Mouse (Mus musculus) liver, embryonic 15.5 days (tissue): ENCODE measurements around the gene Brms1l. TPM values are rescaled to one million over a fixed set of nuclear protein-coding genes. Genes with fewer than 3 reads are reported as not detected.
"Not testable (repeated sequence)": the region's sequence is repeated elsewhere in the genome, so short reads cannot be mapped to it uniquely, and the experiment has no call there.

ENCODE experiments used
- ATAC-seq: fragments of 200-750 bp; cut with Nextera tagmentation; 2 replicates; pipeline ENCODE4 v1.8.0; 2017; ENCODE audit warnings: moderate number of reproducible peaks, mild to moderate bottlenecking, moderate library complexity; ENCODE audit not compliant: insufficient read depth
- H3K27ac ChIP-seq: fragments of 300-500 bp; sonication (generic); replicated peaks from 2 replicates; pipeline ENCODE4 v1.5.1; 2015; ENCODE audit warnings: mild to moderate bottlenecking, inconsistent platforms
- H3K27me3 ChIP-seq: fragments of 300-500 bp; sonication (generic); 2 replicates; pipeline ENCODE4 v1.6.1; 2015; ENCODE audit warnings: mild to moderate bottlenecking, inconsistent platforms
- H3K36me3 ChIP-seq: fragments of 300-500 bp; sonication (generic); replicated peaks from 2 replicates; pipeline ENCODE4 v1.6.1; 2015; ENCODE audit warnings: moderate library complexity, mild to moderate bottlenecking, inconsistent platforms
- H3K4me1 ChIP-seq: fragments of 300-500 bp; sonication (generic); replicated peaks from 2 replicates; pipeline ENCODE4 v1.6.1; 2015; ENCODE audit warnings: inconsistent platforms
- H3K4me2 ChIP-seq: fragments of 300-500 bp; sonication (generic); 2 replicates; pipeline ENCODE4 v1.6.1; 2015; ENCODE audit warnings: moderate library complexity, mild to moderate bottlenecking, inconsistent platforms
- H3K4me3 ChIP-seq: fragments of 300-500 bp; sonication (generic); replicated peaks from 2 replicates; pipeline ENCODE4 v1.5.1; 2015; ENCODE audit warnings: mild to moderate bottlenecking, inconsistent platforms
- H3K9ac ChIP-seq: fragments of 300-500 bp; sonication (generic); 2 replicates; pipeline ENCODE4 v1.6.1; 2015; ENCODE audit warnings: moderate library complexity, mild to moderate bottlenecking, inconsistent platforms
- H3K9me3 ChIP-seq: fragments of 300-500 bp; sonication (generic); replicated peaks from 2 replicates; pipeline ENCODE4 v1.6.1; 2016; ENCODE audit warnings: inconsistent platforms
- WGBS: fragments of 180-500 bp; shearing (Covaris S2); methylation state at CpG from one replicate; pipeline ENCODE4 v1.1.7; 2015; ENCODE audit warnings: mixed read lengths; ENCODE audit not compliant: insufficient replicate concordance; 5-methylcytosine and 5-hydroxymethylcytosine counted together
- polyA plus RNA-seq: library from polyadenylated mRNA; unstranded; fragments of >200 nt; fragmentation: Nextera tagmentation; extraction: Ambion mirVana; gene quantifications from 2 replicates; pipeline ENCODE4 v1.2.1, GENCODE M21; 2015

Gene Brms1l
- polyA plus RNA-seq: 12.0 and 12.5 TPM in 2 replicates

DNA sequence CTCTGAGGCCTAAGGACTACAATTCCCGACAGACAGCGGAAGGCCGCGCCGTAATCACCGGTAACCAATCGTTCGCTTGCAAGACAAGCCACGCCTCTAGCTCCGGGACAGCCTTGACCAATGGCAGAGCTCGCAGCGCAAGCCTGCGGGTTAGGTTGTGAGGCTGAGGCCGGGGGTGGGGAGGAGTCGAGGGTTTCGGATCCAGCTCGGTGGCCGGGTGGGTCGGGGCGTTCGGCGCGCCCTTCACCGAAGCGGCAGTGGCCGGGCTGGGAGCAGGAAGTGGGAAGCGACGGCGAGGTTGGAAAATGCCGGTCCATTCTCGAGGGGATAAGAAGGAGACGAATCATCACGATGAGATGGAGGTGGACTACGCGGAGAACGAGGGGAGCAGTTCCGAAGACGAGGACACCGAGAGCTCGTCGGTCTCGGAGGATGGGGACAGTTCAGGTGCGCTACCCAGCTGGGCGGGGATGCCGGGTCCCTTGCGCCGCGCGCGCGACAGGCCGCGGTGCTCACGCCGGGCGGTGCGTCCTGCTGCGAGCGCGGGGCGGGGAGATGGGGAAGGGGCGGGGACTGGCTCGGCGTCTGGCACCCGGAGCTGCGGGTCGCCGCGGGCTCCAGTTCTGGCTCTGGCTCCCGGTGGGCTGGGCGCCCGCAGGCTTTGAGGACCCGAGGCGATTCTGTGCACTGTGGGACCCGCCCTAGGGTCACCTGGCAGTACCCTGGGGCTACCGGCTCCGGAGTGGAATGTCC, at the start of gene Brms1l:
Brms1l (plus strand) TSS at position 126 of the 753 bp plus-strand sequence.
- Histone ChIP-seq H3K27ac (peak within 1 kb of the TSS; percentile 81), H3K27me3 (no peaks in the 10 kb centered on the region), H3K4me1 (peaks cover 18% of the 10 kb centered on the region), H3K9ac (peak within 1 kb of the TSS; percentile 70), H3K9me3 (no peaks in the 10 kb centered on the region), H3K4me3 (peak within 1 kb of the TSS; percentile 70), H3K36me3 (peaks cover 1% of the 10 kb centered on the region; the same call in 1 of the 2 replicates), H3K4me2 (peak within 1 kb of the TSS; percentile 76)
- peak; percentile 99 for ATAC-seq
- WGBS: under 1% methylated on average over 77 of the region's 77 CpGs

- H3K9ac ChIP-seq, H3K4me2 ChIP-seq, H3K27ac ChIP-seq, ATAC-seq, H3K9me3 ChIP-seq, H3K4me3 ChIP-seq, H3K27me3 ChIP-seq, H3K36me3 ChIP-seq, H3K4me1 ChIP-seq: not testable (repeated sequence)
- 61% methylated on average over 4 of the region's 4 CpGs for WGBS
Measured at GRCm38 (mm10) chr12:55794485-55794884, 41.6 kb upstream of the Brms1l start.

DNA sequence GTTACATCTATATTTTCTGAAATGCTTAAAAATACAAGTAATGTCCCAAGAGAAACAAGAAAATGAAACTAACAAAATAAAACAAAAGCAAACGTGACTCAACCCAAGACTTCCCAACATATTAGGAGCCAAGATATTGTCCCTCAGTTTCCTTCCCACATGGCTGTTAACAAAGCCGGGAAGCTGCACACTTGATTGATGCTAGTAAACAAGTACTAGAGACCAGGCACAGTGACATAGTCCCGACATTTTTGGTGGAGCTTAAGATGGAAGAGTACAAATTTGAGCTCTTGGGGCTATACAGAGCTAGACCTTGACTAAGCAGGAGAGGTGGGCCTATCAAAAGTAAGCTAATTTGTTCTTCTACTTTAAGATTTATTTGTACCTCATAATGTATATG, 39.0 kb upstream of the Brms1l start:
- Histone ChIP-seq H3K36me3 (0 out of 2 replicates have a peak, but pooled peaks cover 3% of the 10 kb centered on the region), H3K27ac (no peak overlapping the region), H3K9me3 (no peaks in the 10 kb centered on the region), H3K27me3 (no peaks in the 10 kb centered on the region), H3K9ac (no peak overlapping the region), H3K4me1 (peaks cover 10% of the 10 kb centered on the region), H3K4me3 (no peak overlapping the region), H3K4me2 (no peak overlapping the region)
- WGBS: 57% methylated on average over 3 of the region's 3 CpGs
- no peak for ATAC-seq

DNA sequence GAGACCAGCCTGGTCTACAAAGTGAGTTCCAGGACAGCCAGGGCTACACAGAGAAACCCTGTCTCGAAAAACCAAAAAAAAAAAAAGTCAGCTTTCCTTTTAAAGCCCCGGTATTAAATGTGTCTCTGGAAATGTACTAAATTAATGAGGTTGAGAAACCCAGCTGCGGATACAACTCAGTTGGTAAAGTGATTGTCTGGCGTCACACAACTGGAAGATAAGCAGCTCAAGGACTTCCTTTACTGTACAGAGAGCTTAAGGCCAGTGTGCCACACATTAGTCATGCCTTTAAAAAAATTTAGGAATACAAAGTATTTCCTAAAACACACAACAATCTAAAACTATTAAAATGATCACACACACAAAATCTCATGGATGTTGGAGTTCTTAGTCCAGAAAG, 37.4 kb upstream of the Brms1l start:
- Histone ChIP-seq H3K27ac (no peak overlapping the region), H3K4me1 (peaks cover 10% of the 10 kb centered on the region), H3K4me2 (no peak overlapping the region), H3K27me3 (no peaks in the 10 kb centered on the region), H3K36me3 (0 out of 2 replicates have a peak, but pooled peaks cover 3% of the 10 kb centered on the region), H3K9me3 (no peaks in the 10 kb centered on the region), H3K4me3 (no peak overlapping the region), H3K9ac (no peak overlapping the region)
- ATAC-seq: no peak
- WGBS: 53% methylated on average over 4 of the region's 4 CpGs

DNA sequence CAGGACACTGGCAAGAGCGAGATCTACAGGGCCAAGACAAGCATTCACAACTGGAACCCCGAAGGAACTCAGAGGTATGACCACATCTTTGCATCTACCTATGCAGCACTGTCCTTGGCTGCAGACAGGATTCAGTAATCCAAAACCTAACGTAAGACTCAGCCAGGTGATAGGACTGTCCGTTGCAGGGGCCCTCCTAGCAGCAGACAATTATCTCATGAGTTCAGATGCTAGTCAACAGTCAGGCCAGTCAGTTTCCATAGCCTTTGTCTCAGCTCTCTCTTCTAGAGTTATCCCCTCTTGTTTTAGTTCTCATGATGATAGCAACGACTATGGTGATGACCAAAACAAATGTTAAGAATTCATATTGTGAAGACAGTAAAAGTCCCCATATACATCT, 36.0 kb upstream of the Brms1l start:
- no peak; the same call in 1 of the 2 replicates for ATAC-seq
- Histone ChIP-seq H3K4me2 (peak overlapping the region; percentile 8; the same call in 1 of the 2 replicates), H3K36me3 (no peaks in the 10 kb centered on the region), H3K4me3 (no peak overlapping the region), H3K27ac (no peak overlapping the region), H3K9me3 (no peaks in the 10 kb centered on the region), H3K4me1 (peaks cover 10% of the 10 kb centered on the region), H3K27me3 (no peaks in the 10 kb centered on the region), H3K9ac (no peak overlapping the region)
- WGBS: 44% methylated on average over 5 of the region's 5 CpGs

GRCm38 (mm10) chr12:55801131-55801530, 35.0 kb upstream of the Brms1l start:
- H3K36me3 ChIP-seq: no peaks in the 10 kb centered on the region
- H3K9me3 ChIP-seq: no peaks in the 10 kb centered on the region
- no peak overlapping the region for H3K27ac ChIP-seq
- no peak overlapping the region for H3K9ac ChIP-seq
- no peak overlapping the region for H3K4me3 ChIP-seq
- H3K4me2 ChIP-seq: no peak overlapping the region
- H3K27me3 ChIP-seq: no peaks in the 10 kb centered on the region
- WGBS: 62% methylated on average over 4 of the region's 4 CpGs
- H3K4me1 ChIP-seq: peaks cover 10% of the 10 kb centered on the region
- no peak for ATAC-seq

GRCm38 (mm10) chr12:55805035-55805434, 31.1 kb upstream of the Brms1l start:
- no peak for ATAC-seq
- Histone ChIP-seq H3K27ac (no peak overlapping the region), H3K36me3 (no peaks in the 10 kb centered on the region), H3K9ac (no peak overlapping the region), H3K27me3 (no peaks in the 10 kb centered on the region), H3K4me3 (no peak overlapping the region), H3K4me2 (no peak overlapping the region), H3K9me3 (no peaks in the 10 kb centered on the region), H3K4me1 (peaks cover 3% of the 10 kb centered on the region)
- WGBS: 67% methylated on average over 3 of the region's 3 CpGs

DNA sequence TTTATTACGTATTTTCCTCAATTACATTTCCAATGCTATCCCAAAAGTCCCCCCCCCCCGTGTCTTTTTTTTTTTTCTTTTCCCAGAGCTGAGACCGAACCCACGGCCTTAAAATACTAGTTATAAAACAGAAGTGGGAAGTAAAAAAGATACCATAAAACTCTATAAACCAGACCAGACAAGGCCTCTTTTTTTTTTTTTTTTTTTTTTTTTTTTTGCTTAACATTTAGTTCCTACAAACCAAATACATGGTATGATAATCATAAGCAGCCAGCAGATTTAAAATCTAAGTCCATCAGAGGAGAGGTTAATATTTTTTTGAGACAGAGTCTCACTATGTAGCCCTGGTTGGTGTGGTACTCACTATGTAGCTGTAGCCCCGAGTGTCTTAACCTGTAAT, 19.6 kb upstream of the Brms1l start:
- no peak for ATAC-seq
- H3K9ac ChIP-seq: no peak overlapping the region
- H3K27me3 ChIP-seq: no peaks in the 10 kb centered on the region
- 84% methylated on average over 5 of the region's 5 CpGs for WGBS
- no peak overlapping the region for H3K27ac ChIP-seq
- peaks cover 15% of the 10 kb centered on the region for H3K4me1 ChIP-seq
- H3K4me3 ChIP-seq: no peak overlapping the region
- H3K4me2 ChIP-seq: no peak overlapping the region
- no peaks in the 10 kb centered on the region for H3K9me3 ChIP-seq
- H3K36me3 ChIP-seq: no peaks in the 10 kb centered on the region

DNA sequence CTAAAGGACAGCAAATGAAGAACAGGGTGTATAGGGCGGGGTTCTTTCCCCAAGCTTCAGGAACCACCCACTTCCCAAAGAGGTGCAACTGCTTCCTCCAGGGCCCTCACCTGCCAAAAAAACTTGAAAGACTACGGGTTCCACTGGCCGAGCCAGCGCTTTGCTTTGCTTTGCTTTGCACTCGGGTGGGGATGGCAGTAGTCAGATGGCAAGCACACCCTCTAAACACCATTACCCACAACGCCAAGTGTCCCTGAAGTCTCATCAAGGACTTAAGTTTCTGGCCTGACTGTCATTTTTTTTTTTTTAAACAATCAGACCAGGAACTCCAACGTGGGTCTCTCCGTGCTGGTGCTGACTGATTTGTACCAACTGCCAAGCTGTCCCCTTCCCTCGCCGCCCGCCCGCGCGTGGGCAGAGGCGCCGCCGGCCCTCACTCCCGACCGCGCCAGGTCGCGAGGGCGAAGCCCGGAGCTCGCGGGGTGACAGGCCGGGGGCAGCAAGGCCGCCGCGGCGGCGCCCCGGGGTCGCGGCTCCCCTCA, 15.9 kb upstream of the Brms1l start:
- Histone ChIP-seq H3K27me3 (no peaks in the 10 kb centered on the region), H3K9ac (peak overlapping the region; percentile 88), H3K9me3 (no peaks in the 10 kb centered on the region), H3K4me1 (peaks cover 15% of the 10 kb centered on the region), H3K4me3 (peak overlapping the region; percentile 92), H3K36me3 (no peaks in the 10 kb centered on the region), H3K4me2 (peak overlapping the region; percentile 95), H3K27ac (peak overlapping the region; percentile 87)
- under 1% methylated on average over 35 of the region's 35 CpGs for WGBS
- ATAC-seq: peak; percentile 61

GRCm38 (mm10) chr12:55820661-55821314, 15.3 kb upstream of the Brms1l start, which contains the start of gene Ralgapa1:
Gene Ralgapa1 (minus strand): TSS chr12:55821167.
- Histone ChIP-seq H3K9ac (peak within 1 kb of the TSS; percentile 88), H3K4me2 (peak within 1 kb of the TSS; percentile 95), H3K4me3 (peak within 1 kb of the TSS; percentile 92), H3K4me1 (peaks cover 15% of the 10 kb centered on the region), H3K9me3 (no peaks in the 10 kb centered on the region), H3K27me3 (no peaks in the 10 kb centered on the region), H3K36me3 (no peaks in the 10 kb centered on the region), H3K27ac (peak within 1 kb of the TSS; percentile 87)
- peak; percentile 87 for ATAC-seq
- WGBS: under 1% methylated on average over 56 of the region's 78 CpGs

DNA sequence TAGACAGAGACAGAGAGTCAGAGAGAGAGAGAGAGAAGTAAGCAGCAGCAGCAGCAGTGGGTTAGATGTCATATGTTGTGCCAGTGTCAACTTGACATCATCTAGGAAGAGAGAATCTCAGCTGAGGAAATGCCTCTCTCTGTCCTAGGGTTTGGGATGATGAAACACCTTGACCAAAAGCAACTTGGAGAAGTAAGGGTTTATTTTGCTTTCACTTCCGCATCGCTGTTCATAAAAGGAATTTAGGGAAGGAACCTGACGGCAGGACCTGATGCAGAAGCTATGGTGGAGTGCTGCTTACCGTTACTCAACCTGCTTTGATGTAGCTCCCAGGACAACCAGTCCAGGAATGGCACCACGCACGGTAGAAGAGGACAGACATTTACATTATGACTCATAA, 12.1 kb upstream of the Brms1l start:
- no peak overlapping the region for H3K9ac ChIP-seq
- H3K4me2 ChIP-seq: no peak overlapping the region
- ATAC-seq: no peak
- H3K36me3 ChIP-seq: no peaks in the 10 kb centered on the region
- H3K9me3 ChIP-seq: no peaks in the 10 kb centered on the region
- no peak overlapping the region for H3K27ac ChIP-seq
- H3K27me3 ChIP-seq: no peaks in the 10 kb centered on the region
- H3K4me1 ChIP-seq: peaks cover 15% of the 10 kb centered on the region
- WGBS: 66% methylated on average over 6 of the region's 6 CpGs
- H3K4me3 ChIP-seq: no peak overlapping the region
